Mouse (Mus musculus) thymus, postnatal 14 days (tissue): ENCODE measurements around the gene Fndc8.

Experiments used
- DNase-seq: peaks from one replicate; pipeline ENCODE4 v3.0.0; 2021

Gene Fndc8

GRCm38 (mm10) chr11:82870173-82871030 is 21.5 kb upstream of the Fndc8 start:
- DNase-seq = peak; percentile 37

- peak; percentile 96 for DNase-seq
These were observed 20.9 kb upstream of the Fndc8 start, which contains the start of gene Rffl for GRCm38 (mm10) chr11:82871031-82871446. Gene Rffl (minus strand): TSS chr11:82871210.

DNA sequence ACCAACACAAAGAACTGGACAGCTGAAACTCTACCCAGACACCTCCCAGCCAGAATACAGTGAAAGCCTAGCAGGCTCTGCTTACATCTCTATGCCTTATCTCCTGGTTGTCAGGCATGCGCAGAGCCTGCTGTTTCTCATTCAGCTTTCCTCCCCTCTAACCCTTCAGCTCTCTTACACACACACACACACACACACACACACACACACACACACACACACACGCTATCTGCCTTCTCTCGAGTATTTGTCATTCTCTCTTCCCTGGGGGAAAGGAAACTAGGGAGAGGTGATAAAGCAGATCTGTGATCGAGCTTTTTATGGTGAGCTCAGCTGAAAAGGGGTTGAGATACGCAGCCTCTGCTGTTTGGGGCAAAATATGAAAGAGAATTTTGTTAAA is 17.0 kb upstream of the Fndc8 start:
- DNase-seq = no peak

DNA sequence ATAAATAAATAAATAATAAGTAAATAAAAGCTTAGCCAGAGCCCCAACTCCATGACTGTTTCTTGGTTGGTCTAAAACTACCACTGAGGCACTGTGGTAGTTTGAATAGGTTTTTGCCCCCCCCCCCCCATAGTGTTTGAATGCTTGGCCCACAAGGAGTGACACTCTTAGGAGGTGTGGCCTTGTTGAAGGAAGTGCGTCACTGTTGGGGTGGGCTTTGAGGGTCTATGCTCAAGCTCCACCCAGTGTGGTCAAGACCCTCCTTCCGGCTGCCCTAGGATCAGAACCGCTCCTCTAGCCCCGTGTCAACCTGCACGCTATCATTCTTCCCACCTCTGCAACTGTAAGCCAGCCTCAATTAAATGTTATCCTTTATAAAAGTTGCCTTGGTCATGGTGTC is 16.3 kb upstream of the Fndc8 start:
- DNase-seq = no peak

- DNase-seq = no peak
These were observed 14.1 kb upstream of the Fndc8 start for GRCm38 (mm10) chr11:82877726-82878344.

GRCm38 (mm10) chr11:82883180-82883579 is 8.7 kb upstream of the Fndc8 start:
- DNase-seq = no peak

GRCm38 (mm10) chr11:82886559-82886958 is 5.4 kb upstream of the Fndc8 start:
- DNase-seq = no peak

DNA sequence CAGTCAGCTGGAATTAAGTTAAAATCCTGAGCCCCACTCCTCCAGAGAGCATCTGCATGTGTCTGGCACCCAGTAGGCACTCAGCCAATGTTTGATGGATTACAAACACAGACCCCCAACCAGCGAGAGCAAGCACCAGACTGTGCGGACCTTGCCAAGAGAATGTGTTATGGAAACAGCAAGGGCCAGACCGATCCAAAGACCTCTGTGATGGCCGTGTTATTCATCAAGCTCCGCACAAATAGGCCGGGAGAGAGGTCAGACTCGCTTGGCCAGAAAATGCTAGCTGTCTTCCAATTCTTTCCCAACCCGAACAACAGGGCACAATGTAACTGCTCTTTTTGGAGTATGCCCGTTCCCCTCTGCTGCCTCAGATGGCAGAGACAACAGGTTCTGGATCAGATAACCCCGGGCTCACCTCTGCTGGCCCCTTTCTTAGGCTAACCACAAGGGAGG is 3.4 kb upstream of the Fndc8 start:
- DNase-seq = no peak

- DNase-seq = peak; percentile 53
These were observed 2.2 kb upstream of the Fndc8 start for GRCm38 (mm10) chr11:82889524-82890341.

GRCm38 (mm10) chr11:82890342-82890762 is 1.6 kb upstream of the Fndc8 start, which contains the start of gene Rad51d:
Gene Rad51d (minus strand): TSS chr11:82890614.
- DNase-seq = peak; percentile 97

- no peak for DNase-seq
These were observed 5.6 kb downstream of the Fndc8 start for GRCm38 (mm10) chr11:82897478-82897877.

GRCm38 (mm10) chr11:82899720-82900119 is 7.8 kb downstream of the Fndc8 start:
- no peak for DNase-seq

- no peak for DNase-seq
These were observed 9.8 kb downstream of the Fndc8 start for GRCm38 (mm10) chr11:82901606-82902310.

DNA sequence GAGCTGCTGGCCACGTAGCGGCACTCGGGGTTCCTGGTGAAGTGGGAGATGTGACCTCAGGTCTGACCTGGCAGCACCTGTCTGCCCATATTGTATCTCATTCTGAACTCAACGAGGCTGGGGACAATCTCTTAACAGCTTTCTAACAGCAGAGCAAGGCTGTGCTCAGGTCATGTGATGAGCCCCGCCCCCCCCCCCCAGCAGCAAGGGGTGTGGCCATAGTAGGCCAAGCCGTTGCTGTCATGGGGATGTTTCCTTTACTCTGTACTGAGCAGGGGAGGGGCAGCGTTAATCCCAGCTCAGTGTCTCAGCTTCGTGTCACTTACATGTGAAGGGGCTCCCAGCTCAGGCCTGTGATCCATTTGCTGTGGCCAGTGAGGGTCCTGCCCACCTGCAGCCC is 13.0 kb downstream of the Fndc8 start:
- no peak for DNase-seq

DNA sequence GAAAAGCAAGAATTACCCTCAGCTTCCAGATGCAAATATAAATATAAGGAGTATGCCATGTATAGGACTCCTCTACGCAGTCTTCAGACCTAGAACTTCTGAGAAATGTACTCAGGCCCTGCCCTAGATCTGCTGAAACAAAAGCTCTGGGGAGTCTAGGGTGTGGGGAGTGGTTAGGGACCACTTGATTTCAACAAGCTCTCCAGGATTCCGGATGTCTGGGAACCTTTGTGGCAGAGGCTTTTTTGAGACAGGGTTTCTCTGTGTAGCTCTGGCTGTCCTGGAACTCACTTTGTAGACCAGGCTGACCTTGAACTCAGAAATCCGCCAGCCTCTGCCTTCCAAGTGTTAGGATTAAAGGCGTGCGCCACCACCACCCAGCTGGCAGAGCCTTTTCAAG is 13.9 kb downstream of the Fndc8 start:
- no peak for DNase-seq

DNA sequence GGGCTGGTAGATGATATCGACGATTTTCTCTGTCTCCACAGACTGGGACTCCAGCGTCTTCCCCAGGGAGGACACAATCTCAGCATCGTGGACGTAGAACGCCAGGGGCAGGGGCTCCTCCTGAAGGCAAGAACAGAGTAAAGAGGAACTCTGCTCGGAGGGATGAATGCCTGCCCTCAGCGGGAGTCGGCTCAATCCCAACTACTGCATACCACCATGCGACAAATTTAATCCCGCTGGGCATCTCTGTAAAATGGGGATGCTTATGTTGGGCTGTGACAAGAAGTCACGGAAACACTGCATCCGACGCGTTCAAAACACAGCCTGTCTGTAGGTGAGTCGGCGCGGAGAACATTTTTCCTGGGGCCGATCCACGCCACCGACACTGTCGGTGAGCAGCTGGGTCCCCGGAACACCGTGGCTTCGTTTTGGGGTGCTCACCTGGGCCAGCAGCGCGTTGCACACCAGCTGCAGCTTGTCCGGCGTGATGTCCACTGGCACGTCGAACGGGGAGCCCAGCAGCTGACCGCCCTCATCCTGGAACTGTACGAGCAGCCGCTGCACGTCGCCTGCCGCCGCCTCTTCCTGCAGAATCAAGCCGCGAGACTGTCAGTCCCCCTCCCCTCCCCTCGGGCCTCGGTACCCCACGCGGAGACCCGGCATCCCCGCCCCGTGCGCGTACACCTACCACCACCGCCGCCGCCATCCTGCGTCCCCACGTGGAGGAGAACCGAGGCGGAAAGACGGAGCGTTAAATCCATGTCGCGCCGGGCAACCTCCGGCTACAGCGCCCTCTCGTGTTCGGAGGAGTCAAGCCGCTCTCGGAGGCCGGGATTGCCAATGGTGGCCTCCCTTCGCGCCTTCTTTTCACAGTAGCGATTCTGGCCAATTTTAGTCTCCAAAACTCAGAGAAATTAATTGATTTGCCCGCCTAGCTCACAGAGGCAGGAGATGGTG is 16.0 kb downstream of the Fndc8 start, which contains the start of gene Nle1:
TSS of gene Nle1 (minus strand) at position 761 of the 957 bp plus-strand sequence.
- peak; percentile 96 for DNase-seq

GRCm38 (mm10) chr11:82908608-82908989 is 16.7 kb downstream of the Fndc8 start:
- DNase-seq = peak; percentile 31

DNA sequence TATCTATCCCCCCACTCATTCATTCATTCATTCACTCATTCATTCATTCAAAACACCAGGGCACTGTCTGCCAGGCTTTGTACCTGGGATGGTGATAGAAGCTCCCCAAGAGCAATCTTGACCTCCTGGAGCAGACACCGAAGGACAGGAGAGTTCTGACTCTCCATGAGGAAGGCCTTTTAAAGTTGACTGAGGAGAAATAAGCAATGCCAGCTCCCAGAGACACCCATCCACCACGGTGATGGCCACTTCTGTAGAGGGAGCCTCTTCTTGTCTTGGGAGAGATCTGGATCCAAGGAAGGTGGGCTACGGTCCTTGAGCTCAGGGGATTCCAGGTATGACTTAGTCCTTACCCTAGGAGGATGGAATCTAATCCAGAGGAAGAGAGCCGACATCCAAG is 18.3 kb downstream of the Fndc8 start, which contains the start of gene Unc45b:
TSS of gene Unc45b (plus strand) at position 301 of the 400 bp plus-strand sequence.
- no peak for DNase-seq

DNA sequence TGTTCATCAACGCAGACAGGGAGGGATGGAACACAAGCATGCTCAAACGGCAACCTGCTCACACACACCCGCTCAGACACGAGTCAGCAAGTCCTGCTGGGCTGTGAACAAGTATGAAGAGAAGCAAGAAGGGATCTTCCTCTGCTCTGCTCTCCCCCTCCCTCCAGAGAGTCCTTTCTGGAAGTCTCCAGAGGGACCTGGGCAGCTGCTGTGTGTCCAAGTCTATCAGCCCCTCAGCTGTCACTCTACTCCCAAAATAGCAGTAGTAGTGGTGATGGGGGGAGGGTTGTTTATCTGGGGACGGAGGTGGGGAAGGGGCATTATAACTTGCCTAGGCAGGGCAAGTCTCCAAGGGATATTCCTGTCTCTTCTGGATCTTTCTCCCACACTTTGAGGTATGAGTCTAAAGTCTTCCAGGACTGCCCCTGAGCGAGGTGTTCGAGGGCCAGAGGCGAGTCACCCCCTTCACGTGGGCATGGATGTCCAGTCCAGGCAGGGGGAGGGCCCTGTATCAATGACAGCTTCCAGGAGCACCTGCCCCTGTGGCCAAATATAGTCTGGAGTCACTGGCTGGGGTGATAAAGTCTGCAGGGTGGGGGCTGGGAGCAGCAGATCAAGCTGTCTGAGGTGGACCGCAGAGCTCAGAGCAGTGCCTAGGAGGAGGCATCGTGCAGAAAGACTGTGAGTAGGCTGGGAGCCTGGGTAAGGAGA is 18.9 kb downstream of the Fndc8 start:
- no peak for DNase-seq

- peak; percentile 82 for DNase-seq
These were observed 22.9 kb downstream of the Fndc8 start for GRCm38 (mm10) chr11:82914711-82915352.
